Mouse (Mus musculus): ENCODE data around the gene Slc38a1.
A peak's percentile ranks its signal among the peaks of the same experiment; 100 is the strongest.

Gene Slc38a1

DNA sequence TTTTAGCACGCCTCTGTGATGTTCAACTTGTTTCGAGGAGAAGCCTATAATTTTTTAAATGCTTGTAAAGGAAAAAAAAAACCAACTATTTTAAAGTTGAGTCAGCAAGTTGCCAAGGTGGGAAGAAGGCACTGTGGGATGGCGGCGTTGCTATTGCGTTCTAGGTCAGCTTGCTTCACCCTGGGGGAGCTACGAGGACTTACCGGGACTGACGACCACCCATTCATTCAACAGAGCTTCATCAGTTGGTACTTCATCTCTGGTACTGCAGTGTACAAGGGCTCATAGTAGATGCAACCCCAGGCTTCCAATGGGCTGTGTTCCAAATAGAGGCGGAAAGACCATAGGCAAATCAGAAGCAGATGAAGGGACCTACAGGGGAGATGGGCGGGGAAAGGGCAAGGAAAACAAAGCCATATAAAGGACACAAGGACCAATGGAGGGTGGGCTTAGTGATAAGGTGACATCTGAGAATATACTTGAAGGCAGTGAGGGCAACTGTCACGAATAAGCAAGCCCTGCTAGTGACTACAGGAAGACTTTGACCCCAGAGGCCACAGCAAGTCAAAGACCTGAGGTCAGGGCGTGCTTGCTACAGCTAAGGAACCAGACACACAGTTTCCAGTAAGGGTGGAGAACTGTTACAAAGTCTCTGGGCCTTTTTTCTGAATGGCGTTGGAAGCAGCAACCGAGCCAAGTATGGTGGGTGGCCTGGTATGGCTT is 82.0 kb downstream of the Slc38a1 start:
- no peak for DNase-seq (ENCODE audit: low spot score in 2 of 2)

DNA sequence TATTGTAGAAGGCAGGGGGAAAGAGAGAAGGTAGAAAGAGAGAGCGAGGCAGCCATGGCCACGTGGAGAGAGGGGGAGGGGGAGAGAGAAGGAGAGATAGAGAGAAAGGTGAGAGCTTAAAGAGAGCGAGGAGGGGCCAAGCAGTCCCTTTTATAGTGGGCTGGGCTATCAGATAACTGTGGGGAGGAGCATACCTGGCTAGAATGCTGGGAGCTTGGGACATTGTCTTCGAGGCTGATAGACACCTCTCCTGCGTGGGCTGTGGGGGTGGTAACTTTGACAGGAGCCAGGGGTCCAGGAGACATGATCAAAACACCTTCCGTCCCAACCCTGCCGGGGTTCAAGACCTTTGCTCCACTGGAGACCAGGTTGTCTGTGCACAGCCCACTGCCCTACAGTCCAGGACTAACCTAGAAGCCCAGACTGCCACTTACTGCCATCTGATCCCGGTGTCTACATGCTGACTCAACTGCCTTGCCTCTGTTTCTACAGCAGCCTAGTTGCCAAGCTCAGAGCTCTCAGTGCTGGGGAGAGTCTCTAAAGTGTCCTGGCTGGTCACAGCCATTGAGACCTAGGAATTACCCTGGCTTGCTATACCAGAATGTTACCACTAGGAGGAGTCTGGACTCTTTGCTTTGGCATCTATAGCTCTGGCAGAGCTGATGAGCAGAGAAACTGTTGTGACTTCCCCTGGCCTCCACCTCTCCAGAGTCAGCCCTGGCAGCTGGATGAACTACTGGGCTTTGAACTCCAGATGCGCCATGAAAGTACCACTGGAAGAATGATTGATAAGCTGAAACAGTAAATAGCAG is 90.9 kb downstream of the Slc38a1 start:
- DNase-seq (ENCODE audit: low spot score in 2 of 2), result peak; percentile 28 to 78

GRCm38 (mm10) chr15:96551107-96551506 is 91.6 kb downstream of the Slc38a1 start:
- DNase-seq (ENCODE audit: low spot score in 2 of 2), result no peak

- no peak for DNase-seq (ENCODE audit: low spot score in 2 of 2)
Measured at GRCm38 (mm10) chr15:96548363-96548762, 94.3 kb downstream of the Slc38a1 start.

- peak; percentile 24 to 49 for DNase-seq (ENCODE audit: low spot score in 2 of 2)
Measured at GRCm38 (mm10) chr15:96547256-96548195, 95.2 kb downstream of the Slc38a1 start.

- DNase-seq (ENCODE audit: low spot score in 2 of 2), result peak; percentile 49 to 51
Measured at GRCm38 (mm10) chr15:96543181-96543828, 99.4 kb downstream of the Slc38a1 start.

DNA sequence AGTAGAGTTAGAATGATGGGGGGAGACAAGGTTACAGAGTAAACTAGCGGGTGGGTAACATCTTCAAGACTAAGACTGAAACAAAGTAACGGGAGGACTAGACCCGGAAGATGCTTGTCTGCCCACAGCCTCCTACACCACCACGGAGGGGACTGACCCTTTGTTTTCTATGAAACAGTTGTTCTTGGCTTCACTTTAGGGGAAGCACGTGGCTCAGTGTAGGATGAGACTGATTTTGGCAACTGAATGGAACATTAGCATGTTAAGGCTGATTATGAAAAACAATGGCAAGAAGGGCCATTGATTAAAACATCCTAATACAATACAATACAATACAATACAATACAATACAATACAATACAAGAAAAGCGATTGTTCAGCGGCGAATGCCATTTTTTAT is 100.6 kb downstream of the Slc38a1 start:
- no peak for DNase-seq (ENCODE audit: low spot score in 2 of 2)

DNA sequence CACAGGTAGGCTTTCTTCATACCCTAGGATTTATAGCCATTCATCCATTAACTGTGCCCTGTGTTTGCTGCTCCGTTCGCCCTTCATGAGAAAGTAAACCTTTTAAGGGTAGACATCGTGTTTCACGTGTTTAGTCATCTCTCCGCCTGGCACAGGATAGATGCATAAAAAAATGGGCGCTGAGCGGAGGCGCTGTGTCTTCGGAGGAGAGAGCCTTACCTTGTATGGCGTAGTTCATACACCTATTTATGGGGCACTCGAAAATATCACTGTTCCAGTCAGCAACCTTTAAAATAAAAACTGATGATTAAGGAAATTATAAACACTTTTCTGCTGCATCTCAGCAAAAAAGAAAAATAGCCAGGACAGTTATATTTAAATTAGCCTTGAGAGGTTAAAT is 105.4 kb downstream of the Slc38a1 start:
- no peak for DNase-seq (ENCODE audit: low spot score in 2 of 2)

GRCm38 (mm10) chr15:96536412-96536811 is 106.3 kb downstream of the Slc38a1 start:
- DNase-seq (ENCODE audit: low spot score in 2 of 2), result no peak

- DNase-seq (ENCODE audit: low spot score in 2 of 2), result no peak
Measured at GRCm38 (mm10) chr15:96527686-96528085, 115.0 kb downstream of the Slc38a1 start.

GRCm38 (mm10) chr15:96524239-96524738 is 118.4 kb downstream of the Slc38a1 start:
- DNase-seq (ENCODE audit: low spot score in 2 of 2), result peak; percentile 58 to 59
